Mouse (Mus musculus): ENCODE data around the gene Slit3.

Gene Slit3

DNA sequence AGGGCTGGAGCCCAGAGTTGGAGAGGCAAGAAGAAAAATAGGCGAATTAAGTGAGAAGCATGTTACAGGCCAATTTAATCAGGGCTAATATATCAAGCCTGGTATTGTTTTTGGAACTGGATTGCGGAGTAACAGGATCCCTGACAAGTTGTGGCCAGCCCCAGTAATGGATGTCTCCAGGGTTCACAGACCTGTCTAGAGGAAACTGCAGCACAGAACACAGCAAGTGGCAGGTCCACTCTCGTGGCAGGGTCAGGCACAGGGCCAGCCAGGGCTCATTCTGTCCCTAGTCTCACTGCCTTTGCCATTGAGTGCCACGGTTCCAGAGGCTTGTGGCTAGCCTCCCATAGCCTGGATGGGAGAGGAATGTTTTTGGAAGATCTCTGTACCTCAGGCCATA lies 187.0 kb downstream of the Slit3 start:
- DNase-seq, result no peak

DNA sequence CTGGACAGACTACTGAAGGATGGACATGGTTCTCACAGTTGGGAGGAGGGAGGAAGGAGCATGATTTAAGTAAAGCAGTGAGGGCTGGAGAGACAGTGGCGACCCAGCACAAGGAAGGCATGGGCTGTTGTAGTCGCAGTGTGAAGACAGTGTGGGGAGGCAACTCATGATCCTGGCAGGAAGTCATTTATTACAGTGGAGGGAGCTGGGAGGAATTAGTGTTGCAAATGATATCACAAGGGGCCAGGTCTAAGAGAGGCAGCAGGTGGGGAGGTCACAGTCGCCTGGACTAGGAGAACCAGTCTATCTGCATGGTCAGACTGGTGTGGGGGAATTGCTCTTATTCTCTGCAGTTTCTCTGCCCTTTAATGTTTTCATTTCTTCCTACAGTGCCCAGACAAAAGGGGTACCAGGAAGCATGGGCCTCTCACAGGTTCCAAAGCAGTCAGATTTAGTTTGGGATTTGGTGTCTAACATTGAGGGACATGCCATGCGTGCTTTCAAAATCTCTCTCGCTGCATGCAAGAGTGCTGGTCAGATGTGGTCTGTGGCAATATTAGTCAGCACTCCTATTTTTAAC lies 194.5 kb downstream of the Slit3 start:
- DNase-seq, result no peak

DNA sequence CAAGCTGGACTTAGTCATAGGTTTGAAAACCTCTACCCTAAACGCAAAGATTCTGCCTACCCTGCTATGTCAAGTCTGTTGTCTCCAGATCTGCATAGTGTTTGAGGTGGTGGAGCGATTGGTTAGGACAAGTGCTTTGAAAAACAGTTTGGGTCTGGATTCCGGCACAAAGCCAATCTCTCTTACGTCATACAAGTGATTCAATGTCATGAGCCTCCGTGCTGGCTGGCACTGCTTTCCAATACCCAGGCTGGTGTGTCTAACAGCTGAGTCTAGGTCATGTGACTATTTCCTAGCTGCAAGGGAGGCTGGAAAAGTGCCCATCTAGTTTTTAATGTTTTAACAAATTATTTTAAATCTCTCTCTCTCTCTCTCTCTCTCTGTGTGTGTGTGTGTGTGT lies 196.2 kb downstream of the Slit3 start:
- no peak for DNase-seq

DNA sequence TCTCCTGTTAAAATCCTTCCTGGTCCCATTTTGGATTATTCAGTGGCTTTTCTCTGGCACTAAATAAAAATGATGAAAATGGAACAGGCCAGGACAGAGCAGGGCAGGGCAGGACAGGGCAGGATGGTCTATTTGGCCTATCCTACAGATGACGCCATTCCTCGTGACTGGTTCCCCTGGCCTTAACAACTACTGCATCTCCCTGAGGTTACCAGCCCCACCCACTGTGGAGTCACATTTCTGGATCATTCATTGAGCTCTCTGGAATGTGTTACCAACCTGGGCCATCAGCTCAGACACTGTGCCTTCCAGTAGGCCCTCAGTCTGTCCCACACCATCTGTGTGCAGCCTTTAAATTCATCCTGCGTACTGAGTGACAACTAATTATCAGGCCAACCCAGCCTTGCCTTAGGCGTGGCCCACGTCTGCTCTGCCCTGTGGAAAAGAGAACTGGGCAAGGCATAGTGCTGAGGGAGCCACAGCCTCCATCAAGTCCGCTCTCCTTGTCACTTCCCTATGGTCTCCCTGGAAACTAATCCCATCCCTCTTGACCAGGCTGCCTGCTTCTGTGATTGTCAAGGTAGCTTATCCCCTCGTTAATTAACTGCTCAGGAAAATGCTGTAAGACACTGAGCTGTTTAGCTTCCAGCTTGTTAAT lies 196.9 kb downstream of the Slit3 start:
- no peak for DNase-seq

DNA sequence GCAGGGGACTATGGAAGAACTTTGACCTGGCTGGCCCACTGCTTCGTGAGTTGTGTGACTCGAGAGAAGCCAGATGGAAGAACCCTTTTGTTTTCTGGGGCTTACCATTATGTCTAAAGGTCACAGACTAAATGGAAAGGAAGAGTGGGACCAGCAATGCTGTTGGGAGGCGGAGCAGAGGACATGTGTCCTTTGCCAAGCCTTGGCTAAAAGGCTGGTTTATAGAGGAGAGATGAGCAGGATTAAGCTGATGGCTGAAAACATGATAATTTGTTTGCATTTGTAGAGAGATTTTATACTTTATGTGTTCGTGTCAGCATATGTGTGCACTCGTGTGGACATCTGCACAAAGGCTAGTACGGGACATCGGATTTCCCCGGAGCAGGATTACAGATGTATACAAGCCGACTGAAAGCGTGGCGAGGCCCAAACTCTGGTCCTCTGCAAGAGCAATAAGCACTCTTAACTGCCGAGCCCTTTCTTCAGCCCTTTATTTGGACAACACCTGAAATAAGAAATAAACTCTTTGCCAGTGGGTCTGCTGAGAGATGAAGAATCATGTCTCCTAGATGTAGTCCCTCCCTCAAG lies 197.5 kb downstream of the Slit3 start:
- DNase-seq, result no peak

DNA sequence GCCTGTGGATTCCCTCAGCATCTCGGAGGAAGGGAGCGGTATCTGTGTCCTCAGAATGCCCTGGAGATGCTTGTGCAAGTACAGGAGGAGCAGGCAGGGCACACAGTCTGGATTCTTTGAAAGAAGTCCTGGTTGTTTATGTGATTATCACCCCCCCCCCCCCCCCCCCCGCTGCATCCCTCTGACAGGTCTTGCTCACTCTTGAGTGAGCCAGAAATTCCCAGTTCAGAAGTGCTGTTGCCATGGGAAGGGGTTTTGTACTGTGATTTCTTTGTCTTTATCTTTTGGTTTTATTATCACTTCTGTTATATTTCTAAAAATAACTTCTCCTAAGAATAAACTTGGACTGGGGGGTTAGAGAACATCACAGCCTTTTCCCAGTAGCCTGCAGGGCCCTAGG lies 199.5 kb downstream of the Slit3 start:
- no peak for DNase-seq

DNA sequence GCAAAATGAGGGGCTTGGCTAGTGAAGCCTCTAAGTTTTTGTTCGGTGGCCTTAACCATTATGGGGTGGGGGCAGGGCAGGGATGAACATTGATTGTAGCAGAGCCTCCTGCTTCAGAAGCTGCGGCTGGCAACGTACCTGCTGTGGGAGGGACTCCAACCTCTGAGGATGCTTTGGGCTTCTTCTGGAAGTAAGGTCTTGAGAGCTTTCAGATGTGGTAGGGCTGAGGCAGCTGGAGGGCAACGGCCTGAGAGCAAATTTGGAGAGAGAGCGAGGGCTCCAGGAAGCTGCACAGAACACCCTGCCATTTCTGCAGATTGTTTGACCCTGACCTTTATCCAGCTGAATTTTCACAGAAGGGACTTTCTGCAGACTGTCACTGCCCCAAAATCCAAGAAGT lies 203.4 kb downstream of the Slit3 start:
- DNase-seq, result no peak

DNA sequence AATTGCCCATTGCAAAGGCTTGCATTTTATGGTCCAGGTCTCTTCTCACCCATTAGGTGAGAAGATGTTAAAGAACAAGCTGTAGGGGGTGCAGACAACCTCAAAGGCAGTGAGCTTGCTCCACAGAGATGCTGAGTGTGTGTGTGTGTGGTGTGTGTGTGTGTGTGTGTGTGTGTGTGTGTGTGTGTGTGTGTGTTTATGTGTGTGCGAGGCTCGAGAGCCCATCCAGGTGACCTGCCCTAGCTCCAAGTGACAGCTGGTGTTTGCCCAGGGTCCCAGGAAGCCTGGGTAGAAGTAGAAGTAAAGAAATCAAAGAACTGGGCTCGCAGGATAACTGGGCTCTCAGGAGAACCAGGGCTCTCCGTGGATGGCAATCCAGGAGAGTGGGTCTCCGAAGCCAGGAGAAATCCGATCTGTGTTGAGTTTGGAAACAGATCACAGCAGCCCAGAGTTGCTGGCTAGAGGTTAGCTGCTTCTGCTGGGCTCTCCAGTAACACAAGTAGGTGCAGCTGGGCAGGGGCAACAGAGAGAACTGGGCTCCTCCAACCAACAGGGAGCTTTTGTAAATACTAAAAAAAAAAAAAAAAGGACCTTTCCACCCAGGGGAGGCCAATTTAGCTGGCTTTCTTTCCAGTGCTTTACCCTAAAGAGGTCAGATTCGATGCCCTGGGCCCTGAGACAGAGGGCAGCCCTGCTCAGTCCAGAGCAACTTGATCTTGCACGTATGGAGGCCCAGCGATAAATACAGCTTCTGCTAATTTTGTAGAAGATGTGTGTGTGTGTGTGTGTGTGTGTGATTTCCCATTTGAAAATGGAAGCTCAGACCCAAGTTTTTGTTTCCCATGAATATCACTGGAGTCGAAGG lies 204.3 kb downstream of the Slit3 start:
- DNase-seq, result no peak

DNA sequence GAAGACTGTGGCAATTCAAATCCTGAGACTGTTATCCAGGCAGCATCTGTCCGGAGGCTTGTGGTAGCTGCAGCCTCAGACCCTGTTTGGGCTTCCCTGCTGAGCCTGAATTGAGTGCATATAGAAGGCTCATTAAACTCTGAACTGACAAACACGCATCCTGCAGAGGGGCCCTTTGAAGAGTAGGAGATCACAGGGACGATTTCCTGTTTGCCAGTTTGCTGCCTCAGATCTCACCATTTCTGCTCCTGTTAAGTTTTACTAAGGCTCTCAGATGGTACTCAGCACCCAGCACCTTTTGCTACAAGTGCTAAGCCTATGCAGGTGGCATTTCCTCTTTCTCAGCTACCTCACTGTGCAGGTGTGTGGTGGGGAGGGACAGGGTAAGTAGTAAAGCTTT lies 205.3 kb downstream of the Slit3 start:
- DNase-seq, result no peak

DNA sequence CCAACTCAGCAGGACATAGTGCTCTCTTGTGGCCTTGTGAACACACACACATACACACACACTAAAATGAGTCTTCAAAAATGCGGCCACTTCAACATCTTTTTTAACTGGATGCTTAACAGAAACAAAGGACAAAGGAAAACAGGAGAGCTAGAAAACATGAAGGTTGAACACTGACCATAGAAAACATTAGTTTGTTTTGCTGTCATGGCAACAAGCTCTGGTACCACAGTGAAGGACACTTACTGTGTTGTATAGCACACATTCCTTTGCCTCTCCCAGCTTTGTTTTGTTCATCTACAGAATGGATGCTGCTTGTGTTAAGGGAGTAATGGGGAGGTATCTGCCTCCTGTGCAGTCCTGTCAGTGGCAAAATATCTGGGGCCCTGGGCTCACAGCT lies 206.9 kb downstream of the Slit3 start:
- no peak for DNase-seq

DNA sequence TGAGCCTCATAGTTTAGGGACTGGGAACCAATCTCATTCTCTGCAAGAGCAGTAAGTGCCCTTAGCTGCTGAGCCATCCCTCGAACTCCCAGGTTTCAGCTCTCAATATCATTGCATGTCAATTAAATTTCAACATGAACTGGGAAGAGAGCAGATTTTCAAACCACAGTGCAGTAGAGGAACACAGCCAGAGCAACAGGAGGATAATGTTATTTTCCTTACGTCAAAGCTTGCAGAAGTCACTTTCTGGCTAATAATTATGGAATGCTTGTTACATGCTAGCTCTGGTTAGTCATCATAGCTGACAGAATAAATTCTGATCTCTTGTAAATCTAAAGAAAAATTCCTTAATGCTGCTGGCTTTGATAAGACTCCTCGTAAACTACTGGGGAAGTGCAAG lies 210.5 kb downstream of the Slit3 start:
- DNase-seq, result no peak

DNA sequence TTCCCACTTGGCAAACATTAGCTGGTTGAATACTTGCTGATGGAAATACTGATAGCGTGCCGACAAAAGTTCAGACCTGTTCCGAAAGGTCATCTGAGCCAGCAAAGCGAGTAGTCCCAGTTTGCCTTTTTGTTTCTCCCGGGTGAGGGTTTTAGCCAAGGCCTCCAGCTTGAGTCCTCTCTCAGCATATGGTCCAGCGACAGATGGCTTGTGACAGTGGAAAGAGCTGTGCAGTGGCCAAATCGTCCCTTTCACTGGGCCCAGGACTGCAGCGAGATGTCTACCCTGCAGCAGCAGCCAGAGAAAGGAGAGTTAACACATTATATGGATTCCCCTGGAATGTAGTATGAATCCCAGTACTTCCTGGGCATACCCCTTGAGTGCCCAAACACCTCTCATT lies 215.5 kb downstream of the Slit3 start:
- DNase-seq, result no peak

DNA sequence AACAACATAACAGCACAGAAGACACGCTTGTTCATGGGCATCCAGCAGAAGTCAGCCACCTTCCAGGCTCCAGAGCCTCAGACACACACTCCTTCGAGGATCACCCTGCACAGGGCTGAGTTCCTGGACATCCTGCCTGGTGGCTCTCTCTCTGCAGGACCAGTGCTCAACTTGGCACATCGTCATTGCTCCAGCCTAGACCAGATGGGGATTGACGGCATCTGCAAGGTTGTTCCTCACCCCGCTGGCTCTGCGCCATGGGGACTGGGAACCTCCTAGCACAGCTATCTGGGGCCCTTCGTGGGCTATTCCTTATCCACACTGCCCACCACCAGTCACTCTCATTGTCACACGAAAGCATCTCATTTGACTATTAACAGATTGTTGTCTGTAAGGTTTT lies 216.5 kb downstream of the Slit3 start:
- DNase-seq, result peak; percentile 30

DNA sequence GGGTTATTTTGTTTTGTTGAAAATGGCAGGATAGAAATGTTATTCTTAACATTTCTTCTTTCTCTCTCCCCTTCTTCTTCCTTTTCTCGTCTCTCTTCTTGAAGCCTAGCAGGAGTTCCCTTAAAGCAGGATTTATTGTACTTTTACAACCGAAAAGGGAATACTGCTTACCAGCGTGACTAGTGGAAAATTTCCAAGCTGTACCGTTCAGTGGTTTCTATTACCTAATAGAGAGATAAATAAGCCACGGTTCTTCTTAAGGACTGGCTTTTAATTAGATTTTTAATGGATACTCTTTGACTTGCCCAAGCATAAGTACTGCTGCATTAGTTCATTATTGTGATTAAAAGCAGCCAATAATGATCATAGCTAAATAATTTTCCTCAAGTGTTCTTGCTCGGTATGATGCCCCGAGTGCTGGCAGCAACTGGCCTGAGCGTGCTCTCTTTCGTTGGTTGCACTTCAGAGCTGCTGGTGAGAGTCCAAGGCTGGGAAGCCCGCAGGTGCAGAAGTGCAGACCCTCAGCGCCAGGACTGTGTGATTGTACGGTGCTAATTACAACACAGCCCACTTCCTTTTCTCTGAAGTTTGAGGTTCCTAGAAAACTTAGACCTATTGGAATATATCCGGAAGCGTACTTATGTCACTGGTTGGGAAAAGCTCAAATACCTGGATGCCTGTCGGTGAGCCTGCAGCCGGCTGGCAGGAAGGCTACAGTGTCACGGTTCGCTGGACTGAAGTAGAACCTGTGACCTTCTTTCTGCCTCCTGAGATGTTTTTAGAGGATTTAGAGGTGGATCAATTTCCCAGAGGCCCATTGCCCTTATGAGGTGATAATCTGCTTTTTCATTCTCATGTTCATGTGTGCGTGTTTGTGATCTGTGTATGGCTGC lies 217.1 kb downstream of the Slit3 start:
- DNase-seq, result no peak

DNA sequence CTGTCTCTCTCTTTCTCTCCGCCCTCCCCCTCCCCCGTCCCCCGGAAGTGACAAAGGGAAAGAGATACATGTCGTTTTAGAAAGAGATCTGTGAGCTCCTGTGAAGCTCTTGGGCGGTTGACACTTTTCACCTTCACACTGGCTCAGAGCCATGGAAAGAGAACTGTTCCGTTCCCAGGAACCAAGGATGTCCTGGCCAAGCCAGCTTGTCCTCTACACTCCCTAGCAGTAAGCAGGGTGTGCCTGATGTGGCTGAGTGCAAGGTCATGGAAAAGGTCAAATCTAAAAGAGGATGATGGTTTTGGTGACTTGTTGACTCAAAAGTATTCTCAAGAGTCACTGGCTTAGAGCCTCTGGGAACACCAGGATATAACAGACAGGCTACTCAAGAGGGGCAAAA lies 219.7 kb downstream of the Slit3 start:
- DNase-seq, result no peak

DNA sequence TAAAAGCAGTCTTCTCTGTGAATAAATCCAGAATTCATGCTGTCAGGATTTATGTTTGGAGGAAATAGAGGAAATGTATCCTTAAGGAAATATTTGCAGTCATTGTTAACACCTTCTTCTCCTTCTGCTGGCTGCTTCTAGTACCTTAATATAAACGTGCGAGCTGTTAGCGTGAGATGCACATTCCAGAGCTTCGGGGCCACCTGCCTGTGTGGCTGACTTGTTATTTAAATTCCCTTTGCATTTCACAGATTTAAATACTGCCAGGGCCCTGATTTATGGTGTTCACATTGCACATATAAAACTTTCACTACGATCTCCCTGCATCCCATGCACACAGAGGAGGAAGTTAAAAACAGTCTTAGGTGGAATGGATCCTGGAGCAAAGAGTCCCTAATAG lies 221.5 kb downstream of the Slit3 start:
- no peak for DNase-seq

DNA sequence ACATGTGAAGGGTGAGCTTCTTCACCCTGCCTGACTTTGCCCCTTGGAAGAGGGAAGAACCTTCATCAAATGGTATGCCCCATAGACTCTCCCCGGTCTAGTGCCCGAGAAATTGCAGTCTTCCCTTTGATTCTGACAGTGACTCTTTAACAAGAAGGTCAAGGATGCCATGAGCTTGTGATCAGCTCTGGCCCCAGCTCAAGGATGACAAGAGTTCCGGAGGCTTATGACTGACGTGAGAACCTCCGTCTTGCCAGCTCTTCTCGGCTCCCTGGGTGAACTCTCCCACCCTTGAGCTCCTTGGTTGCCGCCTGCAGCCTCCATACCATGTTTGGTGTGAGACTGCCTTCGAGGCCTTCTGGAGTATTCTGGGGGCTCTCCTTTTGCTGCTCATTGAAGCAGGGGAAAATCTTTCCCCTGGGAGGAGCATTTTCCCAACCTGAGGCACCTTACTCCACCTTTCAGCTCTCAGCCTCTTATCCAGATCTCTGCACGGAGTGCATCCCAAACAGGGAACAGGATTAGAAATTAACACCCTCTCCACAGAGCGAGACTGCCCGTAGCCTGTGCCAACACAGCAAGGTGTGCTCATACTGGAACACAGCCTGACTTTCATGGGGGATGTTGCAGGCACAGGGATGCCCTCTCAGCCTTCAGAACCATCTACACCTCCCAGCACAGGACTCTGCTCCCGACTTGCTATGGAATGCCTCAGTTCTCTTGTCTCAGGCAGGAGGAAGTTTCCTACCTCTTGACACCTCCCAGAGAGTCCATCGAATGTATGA lies 224.9 kb downstream of the Slit3 start:
- DNase-seq, result no peak

DNA sequence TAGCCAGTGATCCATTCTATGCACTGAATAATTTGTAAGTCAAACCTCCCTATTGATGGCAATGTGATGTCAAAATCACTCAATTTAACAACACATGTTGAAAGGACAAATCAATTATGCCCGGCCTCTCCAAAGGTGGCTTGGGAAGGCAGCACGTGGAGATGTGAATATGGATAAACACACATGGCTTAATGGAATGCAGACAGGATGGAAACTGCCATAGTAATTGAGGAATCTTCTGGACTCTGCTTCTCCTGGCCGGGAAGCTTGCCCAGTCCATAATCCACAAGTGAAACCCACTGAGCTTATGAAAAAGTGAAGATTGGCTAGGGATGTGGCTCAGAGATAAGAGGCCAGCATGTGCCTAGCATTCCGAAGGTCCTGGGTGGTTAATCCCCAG lies 227.1 kb downstream of the Slit3 start:
- no peak for DNase-seq

DNA sequence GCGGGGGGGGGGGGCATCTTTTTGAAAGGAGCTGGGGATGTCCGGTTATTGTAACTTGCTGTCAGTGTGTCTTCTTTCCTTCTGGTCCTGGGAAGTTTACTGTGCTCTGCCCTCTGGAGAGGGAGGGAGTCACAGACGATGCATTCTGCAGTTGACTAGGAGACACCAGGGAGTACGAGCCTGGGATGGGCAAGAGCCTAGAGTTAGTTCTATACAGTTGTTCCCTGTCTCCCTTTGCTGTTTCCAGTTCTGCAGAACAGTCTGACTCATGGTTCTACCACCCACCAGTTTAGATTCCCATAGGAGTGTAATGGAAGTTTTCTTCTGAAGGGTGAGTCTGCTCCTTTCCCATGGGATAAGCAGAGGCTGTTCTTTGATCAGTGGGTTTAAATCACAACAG lies 229.9 kb downstream of the Slit3 start:
- no peak for DNase-seq

DNA sequence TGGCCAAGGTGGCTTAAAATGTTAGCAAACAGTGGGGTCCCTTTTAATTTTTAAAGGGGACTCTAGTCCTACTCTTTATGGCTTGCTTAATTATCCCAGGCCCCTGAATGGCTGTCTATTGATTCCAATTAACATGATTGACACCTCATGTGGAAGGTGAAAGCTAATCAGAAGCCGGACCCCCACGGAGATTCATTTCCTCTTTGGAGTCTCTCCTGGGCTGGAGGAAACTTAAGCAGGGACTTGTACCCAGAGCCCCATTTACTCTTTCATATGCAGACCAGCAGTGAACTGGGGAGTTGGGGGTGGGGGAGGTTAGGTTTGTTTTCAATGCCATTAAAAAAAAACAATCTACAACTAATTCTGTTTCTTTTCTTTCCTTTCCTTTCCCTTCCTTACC lies 230.4 kb downstream of the Slit3 start:
- DNase-seq, result no peak

DNA sequence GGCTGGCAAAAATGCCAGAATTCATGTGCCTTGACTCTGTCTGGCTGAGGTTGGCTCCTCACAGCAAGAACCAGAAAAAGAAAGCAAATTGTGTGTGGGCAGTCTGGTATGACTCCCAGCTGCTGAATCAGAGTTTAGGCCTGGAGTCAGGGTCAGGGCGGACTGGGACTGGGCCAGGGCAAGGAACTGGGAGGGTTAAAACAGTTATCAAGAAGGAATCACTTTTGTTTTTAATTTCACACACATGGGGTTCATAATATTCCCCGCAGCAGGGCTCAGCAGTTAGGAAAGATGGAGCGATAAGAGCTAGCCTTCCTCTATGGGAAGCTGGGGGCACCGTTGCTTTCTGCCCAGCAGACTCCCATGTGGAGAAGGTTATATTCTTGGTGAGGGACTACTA lies 234.8 kb downstream of the Slit3 start:
- DNase-seq, result no peak

DNA sequence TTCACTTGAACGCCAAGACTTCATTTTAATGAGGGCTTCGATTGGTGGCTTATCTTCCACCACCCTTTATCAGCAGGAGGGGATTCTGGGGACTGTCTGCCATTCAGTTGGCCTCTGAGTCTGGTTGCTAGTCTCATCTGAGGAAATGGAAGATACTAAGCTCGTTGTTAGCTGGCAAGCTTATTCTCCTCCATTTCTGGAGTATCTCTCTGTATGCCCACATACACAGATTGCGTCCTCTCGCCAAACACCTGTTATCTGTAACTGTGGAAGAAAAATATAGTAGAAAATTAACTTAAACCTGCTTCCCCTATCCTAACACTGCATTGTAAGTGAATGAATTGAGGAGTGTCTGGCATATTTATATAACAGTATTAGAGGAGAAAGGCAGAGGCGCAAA lies 240.0 kb downstream of the Slit3 start:
- DNase-seq, result no peak

All from right cerebral cortex, postnatal 14 days (tissue).